Mouse (Mus musculus): ENCODE measurements around the gene Psma5. TPM values are rescaled to one million over a fixed set of nuclear protein-coding genes. Genes with fewer than 3 reads are reported as not detected.

The Psma5 gene
- polyA plus RNA-seq, 1 experiment: 191 TPM

- H3ac ChIP-seq (ENCODE audit: control insufficient read depth, insufficient read length): peak within 1 kb of the TSS; percentile 35
- no peaks in the 10 kb centered on the region for H3K27me3 ChIP-seq (ENCODE audit: control insufficient read depth, insufficient read depth, insufficient read length)
- peaks cover 6% of the 10 kb centered on the region for H3K79me2 ChIP-seq (ENCODE audit: control insufficient read depth, insufficient read depth)
- H3K36me3 ChIP-seq (ENCODE audit: control insufficient read depth, insufficient read depth): peaks cover 6% of the 10 kb centered on the region
- peak within 1 kb of the TSS; percentile 92 for H3K4me2 ChIP-seq (ENCODE audit: low read depth)
- H3K4me3 ChIP-seq: peak within 1 kb of the TSS; percentile 84
- TF ChIP-seq MYOG (IDR thresholded peaks at IDR 0.05; ENCODE audit: control insufficient read depth in 1 of 3, insufficient read depth in 1 of 3, insufficient read length in 2 of 3, low read depth in 2 of 3): no peak
- no peak for TF ChIP-seq SRF (IDR thresholded peaks at IDR 0.05; ENCODE audit: control insufficient read depth, insufficient read length, low read depth)
- TF ChIP-seq POLR2A (IDR thresholded peaks at IDR 0.05; ENCODE audit: insufficient read length, low read depth): no peak
- no peak for TF ChIP-seq TCF12 (IDR thresholded peaks at IDR 0.05; ENCODE audit: insufficient read depth, poor library complexity, severe bottlenecking)
- TF ChIP-seq USF1 (IDR thresholded peaks at IDR 0.05; ENCODE audit: low read depth): no peak
- no peak for TF ChIP-seq REST (IDR thresholded peaks at IDR 0.05; ENCODE audit: insufficient read depth, insufficient read length)
- TF ChIP-seq CEBPB (IDR thresholded peaks at IDR 0.05; ENCODE audit: insufficient read depth, poor library complexity, severe bottlenecking): no peak
- no peak for TF ChIP-seq POLR2AphosphoS2 (IDR thresholded peaks at IDR 0.05; ENCODE audit: insufficient read length, low read depth)
- no peak for TF ChIP-seq E2F4 (IDR thresholded peaks at IDR 0.05; ENCODE audit: insufficient read depth)
- no peak for TF ChIP-seq MYOD1 (IDR thresholded peaks at IDR 0.05; ENCODE audit: control insufficient read depth in 1 of 3, insufficient read length in 2 of 3, low read depth in 2 of 3)
- TF ChIP-seq MAX (IDR thresholded peaks at IDR 0.05; ENCODE audit: low read depth): no peak
- TF ChIP-seq TCF3 (IDR thresholded peaks at IDR 0.05; ENCODE audit: insufficient read length, low read depth): no peak
Measured at GRCm38 (mm10) chr3:108210771-108211139, 46.0 kb upstream of the Psma5 start, which contains the start of gene Atxn7l2. Gene Atxn7l2 (minus strand): TSS chr3:108210934.

GRCm38 (mm10) chr3:108211845-108212244 is 44.9 kb upstream of the Psma5 start:
- Histone ChIP-seq H3K36me3 (ENCODE audit: control insufficient read depth, insufficient read depth) (no peaks in the 10 kb centered on the region), H3K4me2 (ENCODE audit: low read depth) (no peak overlapping the region), H3K27me3 (ENCODE audit: control insufficient read depth, insufficient read depth, insufficient read length) (peaks cover 10% of the 10 kb centered on the region), H3K4me3 (peak overlapping the region; percentile 84), H3K79me2 (ENCODE audit: control insufficient read depth, insufficient read depth) (peaks cover 6% of the 10 kb centered on the region), H3ac (ENCODE audit: control insufficient read depth, insufficient read length) (no peak overlapping the region)
- TF ChIP-seq POLR2A (IDR thresholded peaks at IDR 0.05; ENCODE audit: insufficient read length, low read depth): no peak
- no peak for TF ChIP-seq MAX (IDR thresholded peaks at IDR 0.05; ENCODE audit: low read depth)
- TF ChIP-seq POLR2AphosphoS2 (IDR thresholded peaks at IDR 0.05; ENCODE audit: insufficient read length, low read depth): no peak
- TF ChIP-seq CEBPB (IDR thresholded peaks at IDR 0.05; ENCODE audit: insufficient read depth, poor library complexity, severe bottlenecking): no peak
- TF ChIP-seq REST (IDR thresholded peaks at IDR 0.05; ENCODE audit: insufficient read depth, insufficient read length): no peak
- no peak for TF ChIP-seq SRF (IDR thresholded peaks at IDR 0.05; ENCODE audit: control insufficient read depth, insufficient read length, low read depth)
- TF ChIP-seq TCF12 (IDR thresholded peaks at IDR 0.05; ENCODE audit: insufficient read depth, poor library complexity, severe bottlenecking): no peak
- TF ChIP-seq USF1 (IDR thresholded peaks at IDR 0.05; ENCODE audit: low read depth): no peak
- no peak for TF ChIP-seq TCF3 (IDR thresholded peaks at IDR 0.05; ENCODE audit: insufficient read length, low read depth)
- no peak for TF ChIP-seq MYOD1 (IDR thresholded peaks at IDR 0.05; ENCODE audit: control insufficient read depth in 1 of 3, insufficient read length in 2 of 3, low read depth in 2 of 3)
- TF ChIP-seq E2F4 (IDR thresholded peaks at IDR 0.05; ENCODE audit: insufficient read depth): no peak
- no peak for TF ChIP-seq MYOG (IDR thresholded peaks at IDR 0.05; ENCODE audit: control insufficient read depth in 1 of 3, insufficient read depth in 1 of 3, insufficient read length in 2 of 3, low read depth in 2 of 3)

GRCm38 (mm10) chr3:108212406-108212805 is 44.3 kb upstream of the Psma5 start:
- Histone ChIP-seq H3K4me2 (ENCODE audit: low read depth) (no peak overlapping the region), H3K27me3 (ENCODE audit: control insufficient read depth, insufficient read depth, insufficient read length) (peaks cover 13% of the 10 kb centered on the region), H3K36me3 (ENCODE audit: control insufficient read depth, insufficient read depth) (no peaks in the 10 kb centered on the region), H3K79me2 (ENCODE audit: control insufficient read depth, insufficient read depth) (peaks cover 6% of the 10 kb centered on the region), H3K4me3 (no peak overlapping the region), H3ac (ENCODE audit: control insufficient read depth, insufficient read length) (no peak overlapping the region)
- TF ChIP-seq SRF (IDR thresholded peaks at IDR 0.05; ENCODE audit: control insufficient read depth, insufficient read length, low read depth) (no peak), CEBPB (IDR thresholded peaks at IDR 0.05; ENCODE audit: insufficient read depth, poor library complexity, severe bottlenecking) (no peak), MYOD1 (IDR thresholded peaks at IDR 0.05; ENCODE audit: control insufficient read depth in 1 of 3, insufficient read length in 2 of 3, low read depth in 2 of 3) (no peak), MAX (IDR thresholded peaks at IDR 0.05; ENCODE audit: low read depth) (no peak), E2F4 (IDR thresholded peaks at IDR 0.05; ENCODE audit: insufficient read depth) (no peak), REST (IDR thresholded peaks at IDR 0.05; ENCODE audit: insufficient read depth, insufficient read length) (no peak), POLR2A (IDR thresholded peaks at IDR 0.05; ENCODE audit: insufficient read length, low read depth) (no peak), POLR2AphosphoS2 (IDR thresholded peaks at IDR 0.05; ENCODE audit: insufficient read length, low read depth) (no peak), MYOG (IDR thresholded peaks at IDR 0.05; ENCODE audit: control insufficient read depth in 1 of 3, insufficient read depth in 1 of 3, insufficient read length in 2 of 3, low read depth in 2 of 3) (no peak), TCF3 (IDR thresholded peaks at IDR 0.05; ENCODE audit: insufficient read length, low read depth) (no peak)

GRCm38 (mm10) chr3:108214734-108215133 is 42.0 kb upstream of the Psma5 start:
- H3K4me3 ChIP-seq: no peak overlapping the region
- H3ac ChIP-seq (ENCODE audit: control insufficient read depth, insufficient read length): no peak overlapping the region
- H3K27me3 ChIP-seq (ENCODE audit: control insufficient read depth, insufficient read depth, insufficient read length): peaks cover 36% of the 10 kb centered on the region
- TF ChIP-seq REST (IDR thresholded peaks at IDR 0.05; ENCODE audit: insufficient read depth, insufficient read length) (peak; percentile 88), MAX (IDR thresholded peaks at IDR 0.05; ENCODE audit: low read depth) (peak; percentile 75), MYOD1 (IDR thresholded peaks at IDR 0.05; ENCODE audit: control insufficient read depth in 1 of 3, insufficient read length in 2 of 3, low read depth in 2 of 3) (no peak)
- no peaks in the 10 kb centered on the region for H3K36me3 ChIP-seq (ENCODE audit: control insufficient read depth, insufficient read depth)
- no peak overlapping the region for H3K4me2 ChIP-seq (ENCODE audit: low read depth)
- peaks cover 2% of the 10 kb centered on the region for H3K79me2 ChIP-seq (ENCODE audit: control insufficient read depth, insufficient read depth)

- H3K79me2 ChIP-seq (ENCODE audit: control insufficient read depth, insufficient read depth): no peaks in the 10 kb centered on the region
- no peak overlapping the region for H3ac ChIP-seq (ENCODE audit: control insufficient read depth, insufficient read length)
- TF ChIP-seq SRF (IDR thresholded peaks at IDR 0.05; ENCODE audit: control insufficient read depth, insufficient read length, low read depth) (no peak), MYOD1 (IDR thresholded peaks at IDR 0.05; ENCODE audit: control insufficient read depth in 1 of 3, insufficient read length in 2 of 3, low read depth in 2 of 3) (peak in 2 of 3 experiments; percentile 16 to 65), TCF12 (IDR thresholded peaks at IDR 0.05; ENCODE audit: insufficient read depth, poor library complexity, severe bottlenecking) (no peak), CEBPB (IDR thresholded peaks at IDR 0.05; ENCODE audit: insufficient read depth, poor library complexity, severe bottlenecking) (no peak), E2F4 (IDR thresholded peaks at IDR 0.05; ENCODE audit: insufficient read depth) (no peak), USF1 (IDR thresholded peaks at IDR 0.05; ENCODE audit: low read depth) (no peak), MYOG (IDR thresholded peaks at IDR 0.05; ENCODE audit: control insufficient read depth in 1 of 3, insufficient read depth in 1 of 3, insufficient read length in 2 of 3, low read depth in 2 of 3) (peak in 2 of 3 experiments; percentile 45 to 68), MAX (IDR thresholded peaks at IDR 0.05; ENCODE audit: low read depth) (no peak), REST (IDR thresholded peaks at IDR 0.05; ENCODE audit: insufficient read depth, insufficient read length) (no peak)
- no peak overlapping the region for H3K4me2 ChIP-seq (ENCODE audit: low read depth)
- no peaks in the 10 kb centered on the region for H3K36me3 ChIP-seq (ENCODE audit: control insufficient read depth, insufficient read depth)
- H3K4me3 ChIP-seq: no peak overlapping the region
- peaks cover 74% of the 10 kb centered on the region for H3K27me3 ChIP-seq (ENCODE audit: control insufficient read depth, insufficient read depth, insufficient read length)
Measured at GRCm38 (mm10) chr3:108220661-108221060, 36.1 kb upstream of the Psma5 start.

All from myocyte (in vitro differentiated cells).